Mouse (Mus musculus): Measurements from ENCODE around the gene Dennd5b. TPM values are rescaled to one million over a fixed set of nuclear protein-coding genes. Genes with fewer than 3 reads are reported as not detected.

The Dennd5b gene
- polyA plus RNA-seq, 1 experiment from 2014 or later = 6.4 TPM

DNA sequence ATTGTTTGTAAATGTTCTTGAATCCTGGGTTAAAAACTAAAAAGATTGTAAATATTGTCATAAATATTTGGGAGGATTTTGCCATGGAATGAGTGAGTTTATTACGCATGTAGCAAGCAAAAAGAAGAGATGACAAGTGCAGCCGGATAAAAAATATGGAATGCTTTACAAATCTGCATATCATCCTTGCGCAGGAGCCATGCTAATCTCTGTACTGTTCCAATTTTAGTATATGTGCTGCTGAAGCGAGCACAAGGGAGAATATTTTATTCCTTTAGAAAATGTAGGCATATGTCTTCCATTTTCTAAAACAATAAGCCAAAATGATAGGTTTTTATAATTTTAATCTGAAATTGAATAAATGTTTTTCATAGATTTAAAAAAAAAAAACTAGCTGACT lies 27.6 kb downstream of the Dennd5b start:
- POLR2A ChIA-PET = no interaction called here
- in situ Hi-C loops (cut with MboI; ENCODE audit: low pct_unique_long_range_greater_than_20kb) = no loop called here
- ATAC-seq (no peak), DNase-seq (ENCODE audit: low read depth, low spot score) (no peak)
- CTCF ChIA-PET = no interaction called here
- no peak for TF ChIP-seq CTCF (IDR thresholded peaks at IDR 0.05)
- H3K27me3 ChIP-seq = no peaks in the 10 kb centered on the region

DNA sequence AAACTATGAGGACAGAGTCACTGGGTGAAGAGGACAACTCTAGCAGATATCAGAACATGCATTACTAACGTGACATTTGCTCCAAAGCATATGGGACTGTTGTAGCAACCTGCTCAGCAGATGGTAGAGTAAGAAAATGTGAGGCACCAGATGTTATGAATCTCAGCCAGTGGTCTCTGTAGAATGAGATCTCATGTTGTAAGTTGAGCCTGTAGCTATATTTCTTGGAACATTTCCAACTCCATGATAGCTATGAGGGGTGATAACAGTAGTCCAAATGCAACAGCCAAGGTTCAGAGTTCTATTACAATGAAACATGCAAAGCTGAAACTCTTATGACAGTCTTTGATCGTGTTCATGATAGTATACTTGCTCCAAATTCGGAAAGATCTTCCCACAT lies 28.6 kb downstream of the Dennd5b start:
- ChIA-PET POLR2A (no interaction called here), CTCF (interaction anchor here (0.9 kb wide), 1 partner anchor 13 kb away, joined by 5 read pairs; no protein-coding TSS in a partner anchor)
- no peak for TF ChIP-seq CTCF (IDR thresholded peaks at IDR 0.05)
- no peak for DNase-seq (ENCODE audit: low read depth, low spot score)
- ATAC-seq = no peak
- no peaks in the 10 kb centered on the region for H3K27me3 ChIP-seq
- in situ Hi-C loops (cut with MboI; ENCODE audit: low pct_unique_long_range_greater_than_20kb) = no loop called here

DNA sequence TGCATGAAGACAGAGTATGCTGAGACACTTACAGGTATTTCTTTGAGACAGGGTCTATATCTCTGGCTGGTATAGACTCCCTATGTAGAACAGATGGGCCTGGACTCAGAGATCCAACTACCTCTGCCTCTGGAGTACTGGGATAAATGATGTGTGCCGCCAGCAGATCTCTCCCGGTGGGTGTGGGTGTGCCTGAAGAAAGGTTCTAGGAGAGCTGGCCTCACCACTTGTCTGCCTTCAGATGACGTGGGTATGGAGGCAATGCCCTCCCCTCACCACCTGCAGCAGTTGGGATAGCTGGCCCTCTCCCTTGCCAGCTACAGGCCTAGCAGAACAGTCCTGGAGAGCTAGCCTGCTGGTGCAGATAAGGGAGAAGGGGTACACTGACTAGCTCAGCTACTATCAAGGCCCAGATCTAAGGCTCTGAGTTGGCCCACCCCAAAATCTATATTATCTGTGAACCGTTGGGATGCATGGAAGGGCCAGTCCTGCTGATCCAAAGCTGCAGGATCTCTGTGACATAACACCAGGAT lies 30.8 kb downstream of the Dennd5b start:
- POLR2A ChIA-PET = interaction anchor here (0.6 to 1.4 kb wide), 3 partner anchors 9 to 23 kb away, joined by 3 to 4 read pairs (median 3); no protein-coding TSS in a partner anchor
- TF ChIP-seq CTCF (IDR thresholded peaks at IDR 0.05) = no peak
- H3K27me3 ChIP-seq = no peaks in the 10 kb centered on the region
- no peak for DNase-seq (ENCODE audit: low read depth, low spot score)
- in situ Hi-C loops (cut with MboI; ENCODE audit: low pct_unique_long_range_greater_than_20kb) = no loop called here
- ATAC-seq = no peak
- CTCF ChIA-PET = interaction anchor here (1.2 kb wide), 1 partner anchor 12 kb away, joined by 3 read pairs; no protein-coding TSS in a partner anchor

DNA sequence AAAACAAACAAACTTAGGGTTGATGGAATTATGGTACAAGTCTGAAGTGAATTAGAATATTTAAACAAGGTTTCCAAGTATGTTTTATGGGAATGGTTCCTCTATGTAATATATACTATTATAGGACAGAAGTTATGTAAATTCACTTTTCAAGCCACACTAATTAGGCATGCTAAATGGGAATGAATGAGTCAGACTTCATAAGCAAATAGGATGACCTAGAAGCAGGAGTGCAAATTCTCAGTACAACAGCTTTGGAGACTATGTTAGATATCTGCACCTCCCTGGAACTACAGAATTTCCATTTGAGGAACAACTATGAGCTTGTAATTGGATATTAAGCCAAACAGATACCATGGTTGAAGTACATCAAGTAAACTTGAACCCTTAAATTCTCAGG lies 38.1 kb downstream of the Dennd5b start:
- CTCF ChIA-PET = interaction anchor here (1.6 to 2.8 kb wide), 2 partner anchors 11 to 56 kb away, joined by 5 to 10 read pairs; no protein-coding TSS in a partner anchor
- POLR2A ChIA-PET = no interaction called here
- no peak for DNase-seq (ENCODE audit: low read depth, low spot score)
- no peak for ATAC-seq
- no peaks in the 10 kb centered on the region for H3K27me3 ChIP-seq
- in situ Hi-C loops (cut with MboI; ENCODE audit: low pct_unique_long_range_greater_than_20kb) = no loop called here
- no peak for TF ChIP-seq CTCF (IDR thresholded peaks at IDR 0.05)

DNA sequence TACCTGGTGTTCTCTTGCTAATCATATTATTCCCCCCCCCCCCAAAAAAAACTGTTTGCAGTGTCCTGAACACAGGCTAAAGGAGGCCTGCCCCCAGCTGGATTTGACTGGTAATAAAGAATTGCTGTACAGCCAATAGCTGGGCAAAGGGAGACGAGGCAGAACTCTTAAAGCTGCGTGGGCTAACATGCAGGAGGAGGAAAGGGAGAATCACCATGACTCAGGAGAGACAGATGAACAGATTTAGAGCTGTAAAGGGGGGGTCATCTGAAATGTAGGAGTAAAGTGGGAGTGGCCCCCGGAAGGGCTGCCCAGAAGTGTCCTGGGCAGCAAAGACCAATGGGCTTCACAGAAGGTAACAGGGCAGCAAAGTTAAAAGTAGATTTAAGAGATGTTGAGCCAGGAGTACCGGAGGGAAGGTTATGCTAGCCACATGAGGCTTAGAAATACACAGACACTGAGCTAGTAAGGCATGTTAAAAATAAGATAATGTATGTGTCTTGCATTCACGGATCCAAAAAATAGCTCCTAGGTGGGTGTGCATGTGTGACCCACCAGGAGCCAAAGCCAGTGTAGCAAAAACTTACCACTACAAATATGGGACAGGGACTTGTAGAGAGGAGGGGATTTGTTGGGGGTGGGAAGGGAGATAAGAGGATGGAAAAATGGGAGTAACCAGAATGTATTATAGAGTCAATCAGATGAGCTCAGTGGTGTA lies 40.7 kb downstream of the Dennd5b start:
- POLR2A ChIA-PET = interaction anchor here (0.7 to 1.2 kb wide), 2 partner anchors 10 kb away, joined by 3 to 4 read pairs; no protein-coding TSS in a partner anchor
- in situ Hi-C loops (cut with MboI; ENCODE audit: low pct_unique_long_range_greater_than_20kb) = no loop called here
- no peaks in the 10 kb centered on the region for H3K27me3 ChIP-seq
- no peak for TF ChIP-seq CTCF (IDR thresholded peaks at IDR 0.05)
- DNase-seq (ENCODE audit: low read depth, low spot score) (no peak), ATAC-seq (no peak)
- CTCF ChIA-PET = interaction anchor here (1.0 to 2.8 kb wide), 5 partner anchors 8 to 59 kb away, joined by 3 to 10 read pairs (median 5); no protein-coding TSS in a partner anchor

DNA sequence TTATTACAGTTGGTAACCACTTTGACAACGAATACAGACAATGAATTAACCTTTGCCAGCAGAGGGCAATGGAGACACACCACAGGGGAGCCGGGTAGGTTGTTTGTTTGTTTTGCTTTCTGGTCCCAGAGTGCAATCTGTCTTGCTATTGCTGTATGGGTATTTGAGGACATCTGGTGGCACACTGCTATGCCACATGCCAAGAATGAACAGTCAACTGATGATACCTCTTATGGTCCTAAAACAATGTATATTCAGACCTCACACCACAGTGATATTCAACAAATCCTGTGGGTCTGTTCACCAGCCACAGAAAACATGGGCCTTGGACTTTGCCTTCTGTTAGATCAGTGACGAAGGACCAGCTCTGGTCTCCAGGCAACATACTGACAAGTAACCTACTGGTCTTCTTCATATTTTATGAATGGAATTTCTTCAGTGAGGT lies 43.5 kb downstream of the Dennd5b start:
- POLR2A ChIA-PET = no interaction called here
- ATAC-seq (no peak), DNase-seq (ENCODE audit: low read depth, low spot score) (no peak)
- TF ChIP-seq CTCF (IDR thresholded peaks at IDR 0.05) = peak; percentile 67
- in situ Hi-C loops (cut with MboI; ENCODE audit: low pct_unique_long_range_greater_than_20kb) = loop anchor here (5.0 kb wide), 1 partner anchor 59 kb away; no protein-coding TSS in a partner anchor
- CTCF ChIA-PET = interaction anchor here (0.7 to 1.4 kb wide), 6 partner anchors 28 to 62 kb away, joined by 3 to 4 read pairs (median 3); no protein-coding TSS in a partner anchor
- no peaks in the 10 kb centered on the region for H3K27me3 ChIP-seq

DNA sequence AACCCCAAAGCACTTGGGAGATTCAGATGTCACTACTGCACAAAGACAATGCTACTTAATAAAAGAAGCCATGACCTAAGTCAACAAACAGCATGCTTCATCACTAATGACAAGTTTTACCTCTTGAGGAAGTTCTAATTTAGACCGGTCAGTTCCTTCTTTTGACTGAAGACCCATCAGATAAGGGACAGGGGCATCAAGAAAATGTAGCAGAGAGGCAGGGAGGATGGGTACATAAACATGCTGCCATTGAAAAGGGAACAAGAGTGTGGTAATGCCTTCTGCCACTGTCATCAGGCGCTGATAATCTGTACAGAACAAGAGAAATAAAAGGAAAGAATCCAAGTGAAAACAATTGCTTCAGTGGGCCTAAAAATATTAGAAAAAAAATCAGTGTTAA lies 46.7 kb downstream of the Dennd5b start:
- no peak for TF ChIP-seq CTCF (IDR thresholded peaks at IDR 0.05)
- no peak for ATAC-seq
- no peak for DNase-seq (ENCODE audit: low read depth, low spot score)
- CTCF ChIA-PET = no interaction called here
- POLR2A ChIA-PET = no interaction called here
- in situ Hi-C loops (cut with MboI; ENCODE audit: low pct_unique_long_range_greater_than_20kb) = loop anchor here (5.0 kb wide), 1 partner anchor 63 kb away; no protein-coding TSS in a partner anchor
- H3K27me3 ChIP-seq = no peaks in the 10 kb centered on the region

DNA sequence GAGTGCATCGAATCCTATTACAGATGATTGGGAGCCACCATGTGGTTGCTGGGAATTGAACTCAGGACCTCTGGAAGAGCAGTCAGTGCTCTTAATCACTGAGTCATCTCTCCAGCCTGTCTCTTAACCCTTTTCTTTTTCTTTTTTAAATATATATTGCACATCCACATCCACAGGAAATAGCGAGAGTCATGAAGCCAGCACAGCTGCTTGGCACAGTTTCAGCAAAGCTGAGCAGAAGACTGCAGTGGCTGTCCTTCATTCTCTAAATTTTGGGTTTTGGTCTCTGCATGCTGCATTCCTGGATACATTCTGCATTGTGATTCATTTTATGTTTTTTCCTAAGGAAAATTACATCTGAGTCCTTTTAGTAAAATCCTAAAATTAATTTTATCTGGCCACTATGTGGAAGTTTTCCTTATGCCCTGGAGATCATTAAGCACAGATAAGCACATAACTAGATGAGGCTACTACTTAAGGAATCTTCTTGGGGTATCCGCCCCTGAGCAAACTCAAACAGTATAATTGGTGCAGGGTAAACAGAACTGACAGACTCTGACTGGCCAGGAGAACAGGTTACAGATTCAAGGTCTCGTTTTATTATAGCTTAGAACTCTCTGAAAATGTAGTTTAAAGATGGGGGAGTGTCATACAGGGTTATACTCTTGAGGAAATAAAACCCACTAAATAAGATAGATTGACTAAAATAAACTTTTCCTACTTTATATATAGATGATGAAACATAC lies 50.3 kb downstream of the Dennd5b start:
- in situ Hi-C loops (cut with MboI; ENCODE audit: low pct_unique_long_range_greater_than_20kb) = no loop called here
- DNase-seq (ENCODE audit: low read depth, low spot score) = no peak
- TF ChIP-seq CTCF (IDR thresholded peaks at IDR 0.05) = no peak

DNA sequence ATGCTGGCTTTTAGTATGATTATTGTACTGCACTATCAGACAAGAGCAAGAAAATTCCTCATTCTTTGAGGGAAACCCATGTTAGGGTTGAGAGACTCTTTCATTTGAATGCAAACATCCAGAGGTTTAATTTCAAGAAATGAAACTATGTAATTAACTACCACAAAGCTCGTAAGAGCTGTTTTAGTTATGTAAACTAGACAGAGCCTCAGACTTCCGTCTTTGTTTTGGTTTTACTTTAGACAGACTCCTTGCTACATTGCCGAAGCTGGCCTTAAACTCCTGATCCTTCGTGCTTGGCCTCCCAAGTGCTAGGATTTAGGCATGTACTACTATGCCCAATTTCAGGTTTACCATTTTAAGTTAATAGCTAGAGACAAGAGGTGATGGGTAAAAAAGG lies 61.4 kb downstream of the Dennd5b start:
- in situ Hi-C loops (cut with MboI; ENCODE audit: low pct_unique_long_range_greater_than_20kb) = no loop called here

More for the DNA sequence above, 50.3 kb downstream of the Dennd5b start:
- H3K27me3 ChIP-seq = no peaks in the 10 kb centered on the region
- ATAC-seq = no peak
- POLR2A ChIA-PET = no interaction called here
- CTCF ChIA-PET = interaction anchor here (1.3 to 3.0 kb wide), 2 partner anchors 11 to 18 kb away, joined by 3 to 10 read pairs; no protein-coding TSS in a partner anchor

DNA sequence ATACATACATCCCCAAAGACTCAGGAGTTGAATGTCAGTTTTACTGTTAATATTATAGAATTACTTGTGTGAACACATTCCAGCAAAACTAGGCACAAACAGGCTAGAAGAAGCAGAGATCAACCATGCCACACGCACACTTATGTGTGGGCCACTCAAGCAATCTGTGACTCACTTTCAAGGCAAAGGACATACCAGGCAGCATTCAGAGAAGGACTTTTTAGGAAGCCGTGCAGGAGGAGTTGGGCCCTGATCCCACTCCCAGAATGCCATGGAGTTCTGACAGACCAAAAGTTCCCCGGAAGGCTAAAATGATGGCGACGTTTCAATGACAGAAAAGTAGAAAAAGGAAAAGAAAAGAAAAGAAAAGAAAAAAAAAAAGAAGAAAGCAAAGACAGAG lies 69.3 kb downstream of the Dennd5b start:
- no peaks in the 10 kb centered on the region for H3K27me3 ChIP-seq
- ATAC-seq (no peak), DNase-seq (ENCODE audit: low read depth, low spot score) (no peak)
- CTCF ChIA-PET = interaction anchor here (1.3 kb wide), 1 partner anchor 12 kb away, joined by 4 read pairs; no protein-coding TSS in a partner anchor
- POLR2A ChIA-PET = no interaction called here
- in situ Hi-C loops (cut with MboI; ENCODE audit: low pct_unique_long_range_greater_than_20kb) = no loop called here
- TF ChIP-seq CTCF (IDR thresholded peaks at IDR 0.05) = no peak

More for the DNA sequence above, 61.4 kb downstream of the Dennd5b start:
- ChIA-PET POLR2A (no interaction called here), CTCF (interaction anchor here (0.9 to 1.2 kb wide), 4 partner anchors 12 to 40 kb away, joined by 3 to 4 read pairs (median 3); no protein-coding TSS in a partner anchor)
- no peak for TF ChIP-seq CTCF (IDR thresholded peaks at IDR 0.05)
- ATAC-seq (no peak), DNase-seq (ENCODE audit: low read depth, low spot score) (no peak)
- no peaks in the 10 kb centered on the region for H3K27me3 ChIP-seq
